Mouse (Mus musculus): ENCODE data around the gene Dennd2c. TPM values are rescaled to one million over a fixed set of nuclear protein-coding genes. Genes with fewer than 3 reads are reported as not detected.
A peak's percentile ranks its signal among the peaks of the same experiment; 100 is the strongest.

The Dennd2c gene
- 11.9 and 12.8 TPM in 2 replicates for polyA plus RNA-seq (2015; fragmentation: Nextera tagmentation; extraction: Ambion mirVana)

GRCm38 (mm10) chr3:103102454-103103390, at the start of gene Dennd2c:
Dennd2c (plus strand) TSS chr3:103102604.
- WGBS: under 1% methylated on average over 70 of the region's 72 CpGs
- Histone ChIP-seq H3K4me1 (0 out of 2 replicates have a peak, but pooled peaks cover 8% of the 10 kb centered on the region), H3K27me3 (no peaks in the 10 kb centered on the region), H3K4me3 (peak within 1 kb of the TSS; percentile 82), H3K9ac (peak within 1 kb of the TSS; percentile 88), H3K4me2 (peak within 1 kb of the TSS; percentile 81), H3K36me3 (no peaks in the 10 kb centered on the region), H3K27ac (peak within 1 kb of the TSS; percentile 91), H3K9me3 (no peaks in the 10 kb centered on the region)
- peak; percentile 95 for ATAC-seq (ENCODE audit: insufficient number of reproducible peaks, insufficient read depth, low FRiP score, low TSS enrichment, low read depth)

GRCm38 (mm10) chr3:103056016-103056595, 46.3 kb upstream of the Dennd2c start:
- Histone ChIP-seq H3K36me3 (peaks cover 63% of the 10 kb centered on the region), H3K4me3 (no peak overlapping the region), H3K27ac (no peak overlapping the region), H3K27me3 (no peaks in the 10 kb centered on the region), H3K9ac (no peak overlapping the region), H3K9me3 (no peaks in the 10 kb centered on the region), H3K4me1 (0 out of 2 replicates have a peak, but pooled peaks cover 2% of the 10 kb centered on the region), H3K4me2 (no peak overlapping the region)
- no peak for ATAC-seq (ENCODE audit: insufficient number of reproducible peaks, insufficient read depth, low FRiP score, low TSS enrichment, low read depth)
- 86% methylated on average over 5 of the region's 5 CpGs for WGBS

GRCm38 (mm10) chr3:103057752-103058151, 44.7 kb upstream of the Dennd2c start:
- 0 out of 2 replicates have a peak, but pooled peaks cover 2% of the 10 kb centered on the region for H3K4me1 ChIP-seq
- whole genome bisulfite sequencing: 4% methylated on average over 10 of the region's 10 CpGs
- no peaks in the 10 kb centered on the region for H3K27me3 ChIP-seq
- ATAC-seq (ENCODE audit: insufficient number of reproducible peaks, insufficient read depth, low FRiP score, low TSS enrichment, low read depth): no peak
- peak overlapping the region; percentile 55; the same call in 1 of the 2 replicates for H3K9ac ChIP-seq
- H3K4me3 ChIP-seq: peak overlapping the region; percentile 74
- peaks cover 65% of the 10 kb centered on the region for H3K36me3 ChIP-seq
- peak overlapping the region; percentile 69 for H3K4me2 ChIP-seq
- no peaks in the 10 kb centered on the region for H3K9me3 ChIP-seq
- H3K27ac ChIP-seq: peak overlapping the region; percentile 35; the same call in 1 of the 2 replicates

GRCm38 (mm10) chr3:103058207-103059157, 43.9 kb upstream of the Dennd2c start, which contains the start of gene Nras:
Nras (plus strand) TSS chr3:103058285.
- Histone ChIP-seq H3K4me2 (peak within 1 kb of the TSS; percentile 69), H3K4me3 (peak within 1 kb of the TSS; percentile 74), H3K9me3 (no peaks in the 10 kb centered on the region), H3K27me3 (no peaks in the 10 kb centered on the region), H3K4me1 (0 out of 2 replicates have a peak, but pooled peaks cover 2% of the 10 kb centered on the region), H3K36me3 (peaks cover 67% of the 10 kb centered on the region), H3K9ac (peak within 1 kb of the TSS; percentile 90), H3K27ac (peak within 1 kb of the TSS; percentile 99)
- WGBS: 2% methylated on average over 46 of the region's 46 CpGs
- ATAC-seq (ENCODE audit: insufficient number of reproducible peaks, insufficient read depth, low FRiP score, low TSS enrichment, low read depth): peak; percentile 96

- no peak for ATAC-seq (ENCODE audit: insufficient number of reproducible peaks, insufficient read depth, low FRiP score, low TSS enrichment, low read depth)
- no peaks in the 10 kb centered on the region for H3K4me1 ChIP-seq
- H3K36me3 ChIP-seq: peaks cover 64% of the 10 kb centered on the region
- no peak overlapping the region for H3K4me3 ChIP-seq
- H3K4me2 ChIP-seq: no peak overlapping the region
- no peaks in the 10 kb centered on the region for H3K27me3 ChIP-seq
- H3K27ac ChIP-seq: no peak overlapping the region
- no peak overlapping the region for H3K9ac ChIP-seq
- H3K9me3 ChIP-seq: no peaks in the 10 kb centered on the region
- WGBS: 91% methylated on average over 8 of the region's 8 CpGs
Measured at GRCm38 (mm10) chr3:103066927-103067326, 35.5 kb upstream of the Dennd2c start.

- Histone ChIP-seq H3K4me2 (no peak overlapping the region), H3K4me3 (no peak overlapping the region), H3K36me3 (peaks cover 44% of the 10 kb centered on the region), H3K27ac (no peak overlapping the region), H3K27me3 (no peaks in the 10 kb centered on the region), H3K9ac (no peak overlapping the region), H3K4me1 (no peaks in the 10 kb centered on the region), H3K9me3 (no peaks in the 10 kb centered on the region)
- 77% methylated on average over 6 of the region's 6 CpGs for WGBS
- ATAC-seq (ENCODE audit: insufficient number of reproducible peaks, insufficient read depth, low FRiP score, low TSS enrichment, low read depth): no peak
Measured at GRCm38 (mm10) chr3:103068971-103069370, 33.4 kb upstream of the Dennd2c start.

- H3K27me3 ChIP-seq: no peaks in the 10 kb centered on the region
- WGBS: 62% methylated on average over 5 of the region's 5 CpGs
Measured at GRCm38 (mm10) chr3:103073771-103074170, 28.6 kb upstream of the Dennd2c start, which contains the start of gene Ampd1. Ampd1 (plus strand) TSS chr3:103074014.

GRCm38 (mm10) chr3:103075871-103076270, 26.5 kb upstream of the Dennd2c start:
- Histone ChIP-seq H3K27ac (no peak overlapping the region), H3K4me1 (no peaks in the 10 kb centered on the region), H3K27me3 (no peaks in the 10 kb centered on the region), H3K4me3 (no peak overlapping the region), H3K9ac (no peak overlapping the region), H3K36me3 (no peaks in the 10 kb centered on the region), H3K9me3 (no peaks in the 10 kb centered on the region), H3K4me2 (no peak overlapping the region)
- WGBS: 81% methylated on average over 9 of the region's 9 CpGs
- ATAC-seq (ENCODE audit: insufficient number of reproducible peaks, insufficient read depth, low FRiP score, low TSS enrichment, low read depth): no peak

More at GRCm38 (mm10) chr3:103073771-103074170, 28.6 kb upstream of the Dennd2c start, which contains the start of gene Ampd1:
- Histone ChIP-seq H3K9ac (no peak within 1 kb of the TSS), H3K4me1 (no peaks in the 10 kb centered on the region), H3K9me3 (no peaks in the 10 kb centered on the region), H3K4me2 (no peak within 1 kb of the TSS), H3K27ac (no peak within 1 kb of the TSS), H3K4me3 (no peak within 1 kb of the TSS), H3K36me3 (peaks cover 4% of the 10 kb centered on the region)
- ATAC-seq (ENCODE audit: insufficient number of reproducible peaks, insufficient read depth, low FRiP score, low TSS enrichment, low read depth): no peak

GRCm38 (mm10) chr3:103076476-103076875, 25.9 kb upstream of the Dennd2c start:
- Histone ChIP-seq H3K4me1 (no peaks in the 10 kb centered on the region), H3K4me3 (no peak overlapping the region), H3K36me3 (no peaks in the 10 kb centered on the region), H3K27ac (no peak overlapping the region), H3K9me3 (no peaks in the 10 kb centered on the region), H3K27me3 (no peaks in the 10 kb centered on the region), H3K4me2 (no peak overlapping the region), H3K9ac (no peak overlapping the region)
- ATAC-seq (ENCODE audit: insufficient number of reproducible peaks, insufficient read depth, low FRiP score, low TSS enrichment, low read depth): no peak
- 83% methylated on average over 9 of the region's 9 CpGs for WGBS

- ATAC-seq (ENCODE audit: insufficient number of reproducible peaks, insufficient read depth, low FRiP score, low TSS enrichment, low read depth): no peak
- WGBS: 83% methylated on average over 9 of the region's 9 CpGs
- no peak overlapping the region for H3K9ac ChIP-seq
Measured at GRCm38 (mm10) chr3:103079301-103079700, 23.1 kb upstream of the Dennd2c start.

GRCm38 (mm10) chr3:103081051-103081450, 21.4 kb upstream of the Dennd2c start:
- Histone ChIP-seq H3K4me3 (no peak overlapping the region), H3K9me3 (no peaks in the 10 kb centered on the region), H3K27ac (no peak overlapping the region), H3K36me3 (no peaks in the 10 kb centered on the region), H3K27me3 (no peaks in the 10 kb centered on the region), H3K4me1 (no peaks in the 10 kb centered on the region), H3K4me2 (no peak overlapping the region), H3K9ac (no peak overlapping the region)
- 37% methylated on average over 11 of the region's 11 CpGs for WGBS
- no peak for ATAC-seq (ENCODE audit: insufficient number of reproducible peaks, insufficient read depth, low FRiP score, low TSS enrichment, low read depth)

More at GRCm38 (mm10) chr3:103079301-103079700, 23.1 kb upstream of the Dennd2c start:
- Histone ChIP-seq H3K4me2 (no peak overlapping the region), H3K36me3 (no peaks in the 10 kb centered on the region), H3K27ac (no peak overlapping the region), H3K27me3 (no peaks in the 10 kb centered on the region), H3K4me3 (no peak overlapping the region), H3K4me1 (no peaks in the 10 kb centered on the region), H3K9me3 (no peaks in the 10 kb centered on the region)

Measured in embryonic facial prominence, embryonic 13.5 days (tissue).